Mouse (Mus musculus) heart, postnatal 0 days (tissue): Measurements from ENCODE around the gene Prr14. TPM values are rescaled to one million over a fixed set of nuclear protein-coding genes. Genes with fewer than 3 reads are reported as not detected.
A peak's percentile ranks its signal among the peaks of the same experiment; 100 is the strongest.
"Not testable (repeated sequence)": the region's sequence is repeated elsewhere in the genome, so short reads cannot be mapped to it uniquely, and the experiment has no call there.

ENCODE experiments used
- ATAC-seq: fragments of 200-750 bp; cut with Nextera tagmentation; 2 replicates; pipeline ENCODE4 v1.8.0; 2017; ENCODE audit warnings: low read depth, moderate number of reproducible peaks, moderate library complexity; ENCODE audit not compliant: insufficient read depth
- DNase-seq: peaks from one replicate; pipeline ENCODE4 v3.0.0-alpha.2; 2016; ENCODE audit warnings: low spot score
- H3K27ac ChIP-seq: fragments of 300-500 bp; sonication (generic); 2 replicates; pipeline ENCODE4 v1.5.1; 2014; ENCODE audit warnings: low read depth, mild to moderate bottlenecking
- H3K27me3 ChIP-seq: fragments of 300-500 bp; sonication (generic); 2 replicates; pipeline ENCODE4 v1.6.1; 2014; ENCODE audit warnings: low read length, mixed read lengths; ENCODE audit not compliant: control insufficient read depth, insufficient read depth
- H3K36me3 ChIP-seq: fragments of 300-500 bp; sonication (generic); replicated peaks from 2 replicates; pipeline ENCODE4 v1.6.1; 2014; ENCODE audit warnings: low read length, mixed read lengths; ENCODE audit not compliant: control insufficient read depth, insufficient read depth
- H3K4me1 ChIP-seq: fragments of 300-500 bp; sonication (generic); 2 replicates; pipeline ENCODE4 v1.6.1; 2014; ENCODE audit warnings: antibody characterized with exemption; ENCODE audit not compliant: control insufficient read depth, insufficient read depth
- H3K4me2 ChIP-seq: fragments of 300-500 bp; sonication (generic); 2 replicates; pipeline ENCODE4 v1.6.1; 2014; ENCODE audit warnings: low read depth, mild to moderate bottlenecking, low read length, moderate library complexity
- H3K4me3 ChIP-seq: fragments of 300-500 bp; sonication (generic); 2 replicates; pipeline ENCODE4 v1.5.1; 2014; ENCODE audit warnings: low read depth, low read length
- H3K9ac ChIP-seq: fragments of 300-500 bp; sonication (generic); replicated peaks from 2 replicates; pipeline ENCODE4 v1.6.1; 2014; ENCODE audit warnings: low read depth, low read length, mixed read lengths
- H3K9me3 ChIP-seq: fragments of 300-500 bp; sonication (generic); replicated peaks from 2 replicates; pipeline ENCODE4 v1.6.1; 2016; ENCODE audit warnings: low read length; ENCODE audit not compliant: control insufficient read depth
- CTCF ChIP-seq: IDR thresholded peaks from 2 replicates; pipeline ENCODE4 v1.5.1; 2016; ENCODE audit warnings: antibody characterized with exemption, control low read depth, low read depth
- EP300 ChIP-seq: IDR thresholded peaks from 2 replicates; pipeline ENCODE4 v1.6.1; 2016; ENCODE audit warnings: antibody characterized with exemption, low read depth
- WGBS: fragments of 180-500 bp; shearing (Covaris S2); extraction: QIAGEN DNeasy Blood & Tissue Kit; methylation state at CpG from one replicate; pipeline ENCODE4 v1.1.7; 2014; 5-methylcytosine and 5-hydroxymethylcytosine counted together
- polyA plus RNA-seq: library from polyadenylated mRNA; unstranded; fragments of >200 nt; fragmentation: Nextera tagmentation; extraction: Ambion mirVana; gene quantifications from 2 replicates; pipeline ENCODE4 v1.2.1, GENCODE M21; 2015
- total RNA-seq: library from RNA; depleted of rRNA; stranded (reverse); fragments of >200 nt; gene quantifications from 2 replicates; pipeline ENCODE4 v1.2.3, GENCODE M21; 2014; ENCODE audit warnings: low replicate concordance; rRNA removed

Prr14 gene
- total RNA-seq, result 33.7 and 35.4 TPM in 2 replicates
- polyA plus RNA-seq, result 22.3 and 24.7 TPM in 2 replicates

GRCm38 (mm10) chr7:127459311-127459710, at the start of gene Prr14:
Prr14 (plus strand) TSS chr7:127459611.
- not testable (repeated sequence) for DNase-seq, H3K4me2 ChIP-seq, H3K27ac ChIP-seq, H3K4me1 ChIP-seq, ATAC-seq, H3K27me3 ChIP-seq, H3K4me3 ChIP-seq, H3K9me3 ChIP-seq, H3K9ac ChIP-seq
- H3K36me3 ChIP-seq, result peaks cover 26% of the 10 kb centered on the region
- 93% methylated on average over 8 of the region's 8 CpGs for WGBS

DNA sequence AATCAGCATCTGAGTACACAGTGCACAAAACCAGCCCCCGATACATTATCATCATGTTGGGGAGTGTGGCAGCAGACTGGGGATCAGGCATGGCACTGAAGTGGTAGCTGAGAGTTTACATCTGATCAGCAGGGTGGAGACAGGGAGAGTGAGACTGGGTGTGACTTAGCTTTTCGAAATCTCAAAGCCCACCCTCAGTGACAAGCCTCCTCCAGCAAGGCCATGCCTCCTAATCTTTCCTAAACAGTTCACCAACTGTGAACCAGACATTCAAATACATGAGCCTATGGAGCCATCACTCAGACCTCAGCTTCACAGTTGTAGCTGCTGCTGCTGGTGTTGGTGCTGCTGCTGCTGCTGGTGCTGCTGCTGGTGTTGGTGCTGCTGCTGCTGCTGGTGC, 48.0 kb upstream of the Prr14 start:
- H3K36me3 ChIP-seq, result no peaks in the 10 kb centered on the region
- no peaks in the 10 kb centered on the region for H3K27me3 ChIP-seq
- no peaks in the 10 kb centered on the region for H3K4me1 ChIP-seq
- TF ChIP-seq EP300, result no peak
- TF ChIP-seq CTCF, result no peak
- WGBS, result 59% methylated on average over 2 of the region's 2 CpGs
- H3K4me2 ChIP-seq, result no peak overlapping the region
- H3K4me3 ChIP-seq, result no peak overlapping the region
- no peak overlapping the region for H3K27ac ChIP-seq
- ATAC-seq (no peak), DNase-seq (no peak)
- H3K9me3 ChIP-seq, result no peaks in the 10 kb centered on the region
- H3K9ac ChIP-seq, result no peak overlapping the region

- peak within 1 kb of the TSS; percentile 65 for H3K27ac ChIP-seq
- no peak; the same call in 1 of the 2 replicates for TF ChIP-seq EP300
- peak; percentile 27; the same call in 1 of the 2 replicates for TF ChIP-seq CTCF
- H3K27me3 ChIP-seq, result peaks cover 3% of the 10 kb centered on the region; the same call in 1 of the 2 replicates
- H3K9ac ChIP-seq, result peak within 1 kb of the TSS; percentile 79
- peak within 1 kb of the TSS; percentile 86 for H3K4me3 ChIP-seq
- H3K9me3 ChIP-seq, result no peaks in the 10 kb centered on the region
- H3K4me2 ChIP-seq, result peak within 1 kb of the TSS; percentile 90
- peaks cover 4% of the 10 kb centered on the region for H3K4me1 ChIP-seq
- WGBS, result under 1% methylated on average over 48 of the region's 48 CpGs
- ATAC-seq (peak; percentile 95), DNase-seq (peak; percentile 90)
- H3K36me3 ChIP-seq, result peaks cover 8% of the 10 kb centered on the region; the same call in 1 of the 2 replicates
Measured at GRCm38 (mm10) chr7:127421388-127422191, 37.8 kb upstream of the Prr14 start, which contains the start of gene Zfp688. Zfp688 (minus strand) TSS chr7:127422068.

GRCm38 (mm10) chr7:127422247-127422646, 37.2 kb upstream of the Prr14 start:
- DNase-seq, result no peak
- WGBS, result 2% methylated on average over 15 of the region's 15 CpGs
- H3K9me3 ChIP-seq, result no peaks in the 10 kb centered on the region
- H3K27me3 ChIP-seq, result peaks cover 3% of the 10 kb centered on the region; the same call in 1 of the 2 replicates
- H3K36me3 ChIP-seq, result peaks cover 8% of the 10 kb centered on the region; the same call in 1 of the 2 replicates
- H3K9ac ChIP-seq, result no peak overlapping the region; the same call in 1 of the 2 replicates
- TF ChIP-seq CTCF (no peak), EP300 (no peak)
- H3K4me1 ChIP-seq, result peaks cover 4% of the 10 kb centered on the region
- peak overlapping the region; percentile 86 for H3K4me3 ChIP-seq
- H3K4me2 ChIP-seq, result peak overlapping the region; percentile 90
- peak; percentile 43; the same call in 1 of the 2 replicates for ATAC-seq
- H3K27ac ChIP-seq, result no peak overlapping the region

DNA sequence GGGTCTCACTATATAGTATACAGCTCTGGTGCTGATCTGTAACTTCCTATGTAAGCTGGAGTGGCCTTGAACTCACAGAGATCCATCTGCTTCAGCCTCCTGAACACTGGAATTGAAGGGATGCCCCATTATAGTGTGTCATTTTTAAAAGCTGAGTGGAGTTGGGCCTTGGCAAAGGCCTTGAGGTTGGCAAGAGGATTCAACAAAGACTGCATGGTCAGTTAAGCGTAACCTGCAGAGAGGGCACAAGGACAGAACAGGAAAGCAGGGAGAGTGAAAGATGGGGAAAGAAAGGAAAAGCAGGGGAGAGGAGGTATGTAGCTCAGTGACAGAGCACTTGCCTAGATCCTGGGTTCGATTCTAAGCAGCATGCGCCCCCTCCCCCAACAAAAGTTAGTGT, 34.1 kb upstream of the Prr14 start:
- no peak overlapping the region for H3K4me2 ChIP-seq
- no peak overlapping the region for H3K9ac ChIP-seq
- 82% methylated on average over 3 of the region's 3 CpGs for WGBS
- peaks cover 3% of the 10 kb centered on the region; the same call in 1 of the 2 replicates for H3K27me3 ChIP-seq
- ATAC-seq, result no peak
- DNase-seq, result no peak
- no peaks in the 10 kb centered on the region for H3K36me3 ChIP-seq
- H3K27ac ChIP-seq, result no peak overlapping the region
- no peak overlapping the region for H3K4me3 ChIP-seq
- TF ChIP-seq EP300 (no peak), CTCF (no peak)
- H3K9me3 ChIP-seq, result no peaks in the 10 kb centered on the region
- H3K4me1 ChIP-seq, result peaks cover 4% of the 10 kb centered on the region
